Mouse (Mus musculus) limb, embryonic 14.5 days (tissue): ENCODE data around the gene A930017K11Rik. TPM values are rescaled to one million over a fixed set of nuclear protein-coding genes. Genes with fewer than 3 reads are reported as not detected.

Experiments used
- ATAC-seq: fragments of 200-750 bp; cut with Nextera tagmentation; 2 replicates; pipeline ENCODE4 v1.8.0; 2017; ENCODE audit warnings: low read depth, moderate number of reproducible peaks, moderate TSS enrichment; ENCODE audit not compliant: low FRiP score
- DNase-seq: peaks from one replicate; pipeline ENCODE4 v3.0.0-alpha.2; 2015; ENCODE audit warnings: low spot score
- H3K27ac ChIP-seq: fragments of 300-500 bp; sonication (generic); replicated peaks from 2 replicates; pipeline ENCODE4 v1.5.1; 2014; ENCODE audit warnings: low read depth, mild to moderate bottlenecking, low read length, moderate library complexity, mixed read lengths
- H3K27me3 ChIP-seq: fragments of 300-500 bp; sonication (generic); 2 replicates; pipeline ENCODE4 v1.6.1; 2014; ENCODE audit warnings: low read length, mixed read lengths; ENCODE audit not compliant: control insufficient read depth, insufficient read depth
- H3K36me3 ChIP-seq: fragments of 300-500 bp; sonication (generic); 2 replicates; pipeline ENCODE4 v1.6.1; 2014; ENCODE audit warnings: mild to moderate bottlenecking, low read length, moderate library complexity, mixed read lengths; ENCODE audit not compliant: control insufficient read depth, insufficient read depth
- H3K4me1 ChIP-seq: fragments of 300-500 bp; sonication (generic); 2 replicates; pipeline ENCODE4 v1.6.1; 2014; ENCODE audit warnings: antibody characterized with exemption, low read length, mixed read lengths; ENCODE audit not compliant: control insufficient read depth, insufficient read depth
- H3K4me2 ChIP-seq: fragments of 300-500 bp; sonication (generic); replicated peaks from 2 replicates; pipeline ENCODE4 v1.6.1; 2014; ENCODE audit warnings: low read depth, mild to moderate bottlenecking, low read length, moderate library complexity; ENCODE audit not compliant: severe bottlenecking
- H3K4me3 ChIP-seq: fragments of 300-500 bp; sonication (generic); replicated peaks from 2 replicates; pipeline ENCODE4 v1.5.1; 2014; ENCODE audit warnings: low read length
- H3K9ac ChIP-seq: fragments of 300-500 bp; sonication (generic); 2 replicates; pipeline ENCODE4 v1.6.1; 2014; ENCODE audit warnings: mild to moderate bottlenecking, low read depth, low read length, moderate library complexity; ENCODE audit not compliant: severe bottlenecking
- H3K9me3 ChIP-seq: fragments of 300-500 bp; sonication (generic); 2 replicates; pipeline ENCODE4 v1.6.1; 2016; ENCODE audit warnings: low read length; ENCODE audit not compliant: control insufficient read depth
- POLR2A ChIP-seq: fragments of 200-500 bp; IDR thresholded peaks from 2 replicates; pipeline ENCODE4 v1.8.0; 2012; ENCODE audit warnings: inconsistent platforms, mild to moderate bottlenecking, moderate library complexity, borderline replicate concordance; ENCODE audit not compliant: insufficient read depth, insufficient read length; ENCODE audit errors: extremely low read depth
- WGBS: fragments of 180-500 bp; shearing (Covaris S2); extraction: QIAGEN DNeasy Blood & Tissue Kit; methylation state at CpG from one replicate; pipeline ENCODE4 v1.1.7; 2014; 5-methylcytosine and 5-hydroxymethylcytosine counted together
- polyA plus RNA-seq, 2 experiments: library from polyadenylated mRNA; depleted of rRNA in 1 of 2; stranded (reverse) in 1 of 2; unstranded in 1 of 2; fragments of >200 nt; fragmentation: Nextera tagmentation in 1 of 2; extraction: Ambion mirVana in 1 of 2; gene quantifications; 2 replicates each; pipeline versions ENCODE4 v1.2.1 to v1.2.3; 2012 to 2014

Gene A930017K11Rik
- polyA plus RNA-seq, 2 experiments, result 0.23 to 0.25 TPM

DNA sequence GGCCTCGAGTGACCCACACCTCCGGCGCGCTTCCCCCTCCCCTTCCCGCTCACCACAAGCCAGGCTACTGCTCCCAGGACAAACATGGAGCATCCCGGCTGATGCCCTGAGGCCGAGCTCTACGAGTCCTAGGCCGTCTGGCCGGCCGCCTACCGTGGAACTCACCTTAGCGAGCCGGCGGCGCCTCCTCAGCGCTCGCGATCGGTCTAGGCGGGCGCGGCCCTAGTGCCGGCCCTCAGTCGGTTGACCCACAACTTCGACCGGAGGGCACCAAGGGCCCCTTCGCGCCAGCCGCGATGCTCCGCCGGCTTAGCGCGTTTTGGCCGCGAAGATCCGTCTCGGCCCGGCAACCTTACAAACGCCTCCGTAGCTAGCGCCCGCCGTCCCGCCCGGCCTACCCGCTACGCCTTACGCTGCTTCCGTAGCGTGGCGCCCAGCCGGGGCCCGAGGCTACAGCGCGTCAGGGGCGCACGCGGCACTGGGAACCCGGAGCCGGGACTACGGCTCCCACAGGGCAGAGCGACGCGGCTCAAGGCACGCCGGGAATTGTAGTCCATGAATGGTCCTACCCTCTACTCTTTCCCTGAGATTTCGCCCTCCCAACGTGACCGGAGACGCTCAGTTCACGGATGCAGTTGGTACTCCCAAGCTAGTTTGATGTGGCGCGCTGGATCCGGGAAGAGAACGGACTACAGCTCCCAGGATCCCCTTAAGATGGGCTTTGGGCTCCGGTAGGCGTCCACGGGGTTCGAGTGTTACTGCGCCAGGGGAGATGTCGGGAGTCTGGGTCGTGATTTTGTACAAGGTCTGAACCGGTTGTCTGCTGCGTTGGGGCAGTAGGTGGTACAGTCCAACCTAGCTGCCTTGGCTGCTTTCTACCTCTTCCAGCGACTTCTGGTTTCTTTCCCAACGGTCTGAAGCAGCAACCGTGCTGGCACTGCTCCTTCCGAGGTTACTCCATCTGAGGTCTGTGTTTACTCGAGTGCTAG lies 33.2 kb upstream of the A930017K11Rik start, which contains the start of gene Capn15:
Gene Capn15, minus strand, starts transcription at position 491 of the 989 bp plus-strand sequence.
- DNase-seq (peak; percentile 99), ATAC-seq (peak; percentile 98)
- Histone ChIP-seq H3K27me3 (no peaks in the 10 kb centered on the region), H3K36me3 (peaks cover 19% of the 10 kb centered on the region), H3K4me3 (peak within 1 kb of the TSS; percentile 90), H3K9ac (peak within 1 kb of the TSS; percentile 89), H3K4me1 (peaks cover 17% of the 10 kb centered on the region), H3K9me3 (no peaks in the 10 kb centered on the region), H3K27ac (peak within 1 kb of the TSS; percentile 83), H3K4me2 (peak within 1 kb of the TSS; percentile 70)
- peak; percentile 63; the same call in 1 of the 2 replicates for TF ChIP-seq POLR2A
- under 1% methylated on average over 90 of the region's 91 CpGs for WGBS

DNA sequence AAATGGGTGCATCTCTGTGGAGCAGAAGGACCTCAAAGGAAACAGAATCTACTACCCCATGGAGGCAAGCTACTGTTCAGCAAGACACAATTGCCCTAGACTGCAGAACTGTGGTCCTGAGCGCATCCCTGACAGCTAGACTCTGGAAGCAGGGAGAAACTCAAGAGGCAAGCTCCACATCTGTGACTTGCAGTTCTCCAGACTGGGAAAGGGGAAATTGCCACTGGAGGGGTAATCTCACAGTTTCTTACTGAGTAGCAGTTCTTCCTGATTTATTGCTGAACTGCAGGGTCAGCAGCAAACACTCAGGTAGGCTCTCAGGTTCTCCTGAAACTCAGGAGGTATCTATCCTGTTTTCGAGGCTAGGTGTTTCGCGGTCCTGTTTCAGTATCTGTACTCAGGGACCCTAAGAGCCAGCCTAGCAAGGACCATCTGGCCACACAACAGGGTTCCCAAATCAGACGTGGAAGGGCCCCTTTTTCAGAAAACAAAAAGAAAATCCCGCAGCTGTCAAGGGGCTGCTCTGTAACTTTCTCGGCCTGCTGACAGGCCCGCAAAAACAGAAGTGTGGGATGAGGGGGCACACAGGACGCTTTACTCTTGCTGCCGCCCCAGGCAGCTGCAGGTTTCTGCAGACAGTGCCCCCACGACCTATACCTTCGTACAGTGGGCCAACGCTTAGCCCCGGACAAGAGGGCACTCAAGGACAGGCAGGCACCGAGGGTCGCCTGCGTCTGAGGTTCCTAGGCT lies 32.4 kb upstream of the A930017K11Rik start:
- H3K9me3 ChIP-seq, result no peaks in the 10 kb centered on the region
- peak overlapping the region; percentile 90 for H3K4me3 ChIP-seq
- peak overlapping the region; percentile 83 for H3K27ac ChIP-seq
- H3K9ac ChIP-seq, result peak overlapping the region; percentile 89
- peak overlapping the region; percentile 70 for H3K4me2 ChIP-seq
- H3K36me3 ChIP-seq, result peaks cover 10% of the 10 kb centered on the region; the same call in 1 of the 2 replicates
- no peak for DNase-seq
- whole genome bisulfite sequencing, result 11% methylated on average over 17 of the region's 17 CpGs
- no peak for TF ChIP-seq POLR2A
- ATAC-seq, result no peak
- H3K27me3 ChIP-seq, result no peaks in the 10 kb centered on the region
- H3K4me1 ChIP-seq, result peaks cover 17% of the 10 kb centered on the region

DNA sequence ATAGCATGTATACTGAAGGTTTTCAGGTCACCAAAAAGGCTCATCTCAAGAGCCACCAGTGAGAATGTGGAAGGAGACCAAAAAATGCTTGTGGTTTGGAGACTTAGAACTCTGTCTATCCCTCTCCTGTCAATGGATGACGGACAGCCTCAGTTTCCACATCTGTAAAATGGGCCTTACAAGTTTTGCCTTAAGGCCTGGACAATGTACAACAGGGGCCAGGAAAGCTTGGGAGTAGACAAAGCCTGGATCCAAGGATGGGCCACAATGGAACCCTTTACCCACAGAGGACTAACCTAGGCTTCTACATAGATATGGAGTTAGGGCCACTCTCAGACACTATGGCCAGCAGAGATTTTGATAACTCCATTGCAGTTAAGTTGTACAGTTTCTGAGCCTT lies 31.7 kb upstream of the A930017K11Rik start:
- H3K4me1 ChIP-seq, result peaks cover 17% of the 10 kb centered on the region
- no peak for TF ChIP-seq POLR2A
- peak overlapping the region; percentile 90 for H3K4me3 ChIP-seq
- ATAC-seq (no peak), DNase-seq (no peak)
- WGBS, result 100% methylated on average over 1 of the region's 1 CpGs
- peaks cover 5% of the 10 kb centered on the region; the same call in 1 of the 2 replicates for H3K36me3 ChIP-seq
- H3K27ac ChIP-seq, result no peak overlapping the region
- no peaks in the 10 kb centered on the region for H3K9me3 ChIP-seq
- peak overlapping the region; percentile 89 for H3K9ac ChIP-seq
- no peaks in the 10 kb centered on the region for H3K27me3 ChIP-seq
- peak overlapping the region; percentile 70 for H3K4me2 ChIP-seq

DNA sequence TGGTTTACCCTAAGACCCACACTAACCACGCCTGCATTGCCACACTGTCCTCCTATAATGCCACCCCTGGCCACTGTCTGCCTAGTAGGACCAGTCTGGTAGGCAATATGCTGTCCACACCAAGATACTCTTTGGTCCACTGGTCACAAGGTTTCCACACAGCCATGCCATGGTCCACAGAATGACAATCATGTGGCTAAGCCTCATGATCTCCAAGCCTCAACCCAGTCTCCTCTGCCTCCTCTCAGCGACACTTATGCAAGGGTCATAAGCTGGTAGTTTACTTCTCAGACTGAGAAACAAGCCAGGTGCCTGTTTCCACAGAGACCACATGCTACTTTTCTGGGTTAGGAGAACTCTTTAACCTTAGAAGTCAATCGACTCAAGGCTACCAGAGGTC lies 30.5 kb upstream of the A930017K11Rik start:
- H3K4me3 ChIP-seq, result no peak overlapping the region
- no peaks in the 10 kb centered on the region for H3K36me3 ChIP-seq
- no peak overlapping the region for H3K4me2 ChIP-seq
- ATAC-seq (no peak), DNase-seq (no peak)
- H3K27me3 ChIP-seq, result no peaks in the 10 kb centered on the region
- no peak for TF ChIP-seq POLR2A
- H3K4me1 ChIP-seq, result peaks cover 17% of the 10 kb centered on the region
- H3K9ac ChIP-seq, result no peak overlapping the region
- 89% methylated on average over 3 of the region's 3 CpGs for WGBS
- no peaks in the 10 kb centered on the region for H3K9me3 ChIP-seq
- H3K27ac ChIP-seq, result no peak overlapping the region

DNA sequence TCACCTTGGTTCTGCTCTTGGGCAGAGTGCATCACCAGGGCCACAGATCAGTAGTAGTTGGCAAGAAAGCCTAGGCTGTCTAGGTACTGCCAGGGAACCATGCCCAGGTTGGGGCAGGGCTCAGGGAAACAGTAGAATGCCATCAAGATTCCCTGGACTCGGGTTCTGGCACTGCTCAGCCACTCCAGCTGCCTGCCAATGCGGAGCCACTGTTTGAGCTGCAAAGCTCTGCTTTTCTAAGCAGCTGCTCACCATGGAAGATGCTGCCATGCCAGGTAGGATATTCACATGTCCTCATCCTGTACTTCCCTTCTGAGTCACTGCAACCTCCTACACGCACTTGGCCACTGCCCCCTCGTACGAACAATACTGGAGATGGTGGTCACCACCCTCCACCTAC lies 28.5 kb upstream of the A930017K11Rik start:
- Histone ChIP-seq H3K4me2 (no peak overlapping the region), H3K9ac (no peak overlapping the region), H3K36me3 (0 out of 2 replicates have a peak, but pooled peaks cover 3% of the 10 kb centered on the region), H3K27me3 (no peaks in the 10 kb centered on the region), H3K4me3 (no peak overlapping the region), H3K27ac (no peak overlapping the region), H3K4me1 (peaks cover 17% of the 10 kb centered on the region), H3K9me3 (no peaks in the 10 kb centered on the region)
- TF ChIP-seq POLR2A, result no peak
- 90% methylated on average over 5 of the region's 5 CpGs for WGBS
- no peak for ATAC-seq
- no peak for DNase-seq
